Comparison of ENCODE assay signal across 16 mouse cellular contexts in genomic region chr3:70460811-70461210, GRCm38 (mm10).
"Had no signal": no experiment of that assay in that cellular context is flagged by ENCODE, and none has a peak within 500 bp of the region (broad histone marks: within the 10 kb centered on the region; RNA-seq: fewer than 3 reads in every experiment).

No protein-coding gene starts in this region.

- DNase-seq: heart, postnatal 10 days; heart, postnatal 14 days; heart, postnatal 36 days; heart, postnatal 4 days; kidney, adult 11 months; kidney, adult 18-20 months; kidney, adult 2 months; kidney, adult 8-10 months; kidney, adult 9 months; kidney, postnatal 10 days; kidney, postnatal 14 days; kidney, postnatal 25 days; kidney, postnatal 36 days; kidney, postnatal 4 days; layer of hippocampus, adult 9-11 months; layer of hippocampus, postnatal 36 days had no signal
